Mouse (Mus musculus) embryo, embryonic 11 days (tissue): ENCODE measurements around the gene Rpa2.
A peak's percentile ranks its signal among the peaks of the same experiment; 100 is the strongest.

Source experiments
- DNase-seq: peaks from one replicate; pipeline ENCODE4 v3.0.0-alpha.2; 2015

Rpa2 gene

DNA sequence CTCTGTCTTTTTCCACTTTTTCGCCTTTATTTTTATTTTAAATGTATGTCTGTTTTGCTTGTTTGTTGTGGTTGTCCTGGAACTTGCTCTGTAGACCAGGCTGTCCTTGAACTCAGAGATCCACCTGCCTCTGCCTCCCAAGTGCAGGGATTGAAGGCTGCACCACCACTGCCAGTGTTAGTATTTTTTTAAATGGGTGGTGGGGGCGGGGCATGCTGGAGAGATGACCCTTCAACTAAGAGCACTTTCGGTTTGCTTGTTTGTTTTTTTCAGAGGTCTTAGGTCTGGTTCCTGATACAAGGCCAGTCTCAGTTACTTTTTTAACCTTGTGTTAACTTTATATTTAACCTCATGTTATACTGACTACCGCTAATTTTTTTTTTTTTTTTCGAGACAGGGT lies 37.0 kb downstream of the Rpa2 start:
- no peak for DNase-seq

- no peak for DNase-seq
Observed at GRCm38 (mm10) chr4:132805599-132806197, 37.6 kb downstream of the Rpa2 start.

GRCm38 (mm10) chr4:132806620-132807191 lies 38.6 kb downstream of the Rpa2 start:
- no peak for DNase-seq

DNA sequence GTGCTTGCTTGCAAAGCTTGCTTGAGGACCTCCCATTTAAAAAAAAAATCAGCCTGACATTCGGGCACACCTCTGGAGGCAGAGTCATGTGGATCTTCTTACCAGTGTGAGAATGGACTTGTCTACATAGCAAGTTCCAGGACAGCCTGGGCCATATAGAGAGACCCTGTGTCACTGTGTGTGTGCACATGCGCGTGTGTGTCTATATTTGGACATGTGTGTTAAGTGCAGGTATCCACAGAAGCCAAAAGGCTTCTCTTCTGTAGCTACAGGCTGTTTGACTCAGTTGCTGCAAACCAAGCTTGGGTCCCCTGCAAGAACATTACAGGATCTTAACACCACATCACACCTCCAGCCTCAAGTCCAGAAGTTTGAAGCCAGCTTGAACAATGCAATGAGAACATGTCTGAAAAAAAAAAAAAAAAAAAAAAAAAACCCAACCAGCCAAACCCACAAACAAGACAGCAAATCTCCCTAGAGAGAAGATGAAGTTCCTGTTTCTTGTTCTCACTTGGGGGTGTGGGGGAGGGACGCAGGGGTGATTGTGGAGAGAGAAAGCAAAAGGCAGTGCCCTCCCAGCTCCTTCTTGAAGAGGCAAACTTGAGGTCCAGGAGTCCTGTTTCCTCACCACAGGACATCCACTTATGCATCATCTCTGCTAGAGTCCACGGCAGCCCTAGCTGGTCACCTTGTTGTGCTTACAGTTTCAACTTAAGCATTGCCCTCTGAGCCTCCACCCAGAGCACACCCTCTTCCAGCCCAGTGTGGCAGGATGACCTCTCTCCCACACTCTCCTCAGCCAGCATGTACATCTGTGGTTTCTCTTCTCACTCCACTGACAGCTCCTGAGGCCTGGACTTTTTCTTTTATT lies 39.9 kb downstream of the Rpa2 start:
- DNase-seq, result no peak

- no peak for DNase-seq
Observed at GRCm38 (mm10) chr4:132809621-132810020, 41.5 kb downstream of the Rpa2 start.

DNA sequence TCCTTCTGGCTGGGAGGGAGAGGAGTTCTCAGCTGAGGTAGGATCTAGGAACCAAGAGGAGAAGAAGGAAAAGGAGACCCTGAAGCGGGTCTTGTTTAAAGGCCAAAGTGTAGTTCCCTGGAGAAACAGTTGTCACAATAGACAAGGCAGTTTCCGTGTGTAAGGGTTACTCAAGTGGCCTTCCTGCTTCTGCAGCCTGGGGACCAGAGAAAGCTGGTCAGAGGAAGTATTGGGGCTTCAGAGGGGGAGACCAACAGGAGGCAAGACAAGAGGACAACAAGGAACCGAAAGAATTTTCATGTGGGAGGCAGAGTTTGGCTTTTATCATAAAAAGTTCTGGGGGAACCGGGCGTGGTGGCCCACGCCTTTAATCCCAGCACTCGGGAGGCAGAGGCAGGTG lies 48.3 kb downstream of the Rpa2 start:
- DNase-seq, result no peak

GRCm38 (mm10) chr4:132816855-132817254 lies 48.7 kb downstream of the Rpa2 start:
- no peak for DNase-seq

GRCm38 (mm10) chr4:132818442-132818841 lies 50.3 kb downstream of the Rpa2 start:
- no peak for DNase-seq

DNA sequence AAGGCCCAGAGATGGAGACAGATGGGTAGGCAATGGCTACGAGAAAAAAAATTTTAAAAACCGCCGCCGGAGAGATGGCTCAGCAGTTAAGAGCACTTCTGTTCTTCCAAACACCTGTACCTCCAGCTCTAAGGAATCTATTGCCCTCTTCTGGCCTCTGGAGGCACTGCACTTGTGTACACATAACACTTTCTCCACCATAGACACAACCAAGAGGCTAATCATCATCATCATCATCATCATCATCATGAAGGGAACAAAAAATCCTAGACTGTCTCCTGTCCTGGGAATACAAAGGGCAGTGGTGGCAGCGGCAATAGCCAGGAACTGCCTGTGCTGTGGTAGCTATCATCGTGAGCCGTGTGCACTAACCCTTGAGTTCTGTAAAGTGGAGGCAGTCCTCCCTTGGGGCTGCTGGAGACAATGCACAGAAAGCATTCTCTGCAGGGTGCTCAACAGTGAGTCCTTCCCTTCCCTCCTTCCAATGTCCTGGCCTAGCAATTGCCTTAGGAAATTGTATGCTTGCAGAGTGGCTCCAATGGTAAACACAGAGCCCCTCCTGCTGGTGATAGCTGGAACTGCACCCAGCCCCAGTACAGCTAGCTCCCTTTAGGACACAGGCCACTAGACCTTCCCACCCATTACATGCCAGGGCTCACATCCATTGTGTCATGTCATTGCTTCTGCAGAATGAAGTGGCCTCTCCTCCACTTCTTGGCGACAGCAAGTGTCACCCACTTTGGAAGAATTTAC lies 55.7 kb downstream of the Rpa2 start:
- DNase-seq, result peak; percentile 59
